Mouse (Mus musculus): Measurements from ENCODE around the gene C2cd2l. TPM values are rescaled to one million over a fixed set of nuclear protein-coding genes. Genes with fewer than 3 reads are reported as not detected.

The C2cd2l gene
- total and polyA plus RNA-seq, 2 experiments from 2014 or later, result 22.6 to 57.1 TPM

GRCm38 (mm10) chr9:44314257-44314547, 5.9 kb downstream of the C2cd2l start:
- DNase-seq (ENCODE audit: low spot score) (no peak), ATAC-seq (ENCODE audit: low FRiP score) (no peak)
- Histone ChIP-seq H3K4me2 (ENCODE audit: low read depth, low read length, poor library complexity, severe bottlenecking) (no peak overlapping the region), H3K27ac (ENCODE audit: low read depth, low read length) (no peak overlapping the region), H3K9me3 (ENCODE audit: low read length) (no peaks in the 10 kb centered on the region), H3K36me3 (ENCODE audit: insufficient read depth, low read length) (peaks cover 46% of the 10 kb centered on the region), H3K4me1 (ENCODE audit: insufficient read depth, low read length) (peaks cover 17% of the 10 kb centered on the region; the same call in 1 of the 2 replicates), H3K27me3 (ENCODE audit: insufficient read depth, low read length) (no peaks in the 10 kb centered on the region), H3K4me3 (ENCODE audit: low read depth, low read length) (no peak overlapping the region), H3K9ac (replicated peaks; ENCODE audit: low read length, poor library complexity, severe bottlenecking) (no peak overlapping the region)
- no peak for TF ChIP-seq CTCF (IDR thresholded peaks at IDR 0.05)
- 55% methylated on average over 4 of the region's 4 CpGs for WGBS

- Histone ChIP-seq H3K27me3 (ENCODE audit: insufficient read depth, low read length) (no peaks in the 10 kb centered on the region), H3K27ac (ENCODE audit: low read depth, low read length) (no peak overlapping the region), H3K4me2 (ENCODE audit: low read depth, low read length, poor library complexity, severe bottlenecking) (no peak overlapping the region), H3K36me3 (ENCODE audit: insufficient read depth, low read length) (peaks cover 46% of the 10 kb centered on the region), H3K9ac (replicated peaks; ENCODE audit: low read length, poor library complexity, severe bottlenecking) (no peak overlapping the region; the same call in 1 of the 2 replicates), H3K4me1 (ENCODE audit: insufficient read depth, low read length) (peaks cover 13% of the 10 kb centered on the region; the same call in 1 of the 2 replicates), H3K4me3 (ENCODE audit: low read depth, low read length) (no peak overlapping the region), H3K9me3 (ENCODE audit: low read length) (no peaks in the 10 kb centered on the region)
- WGBS, result 68% methylated on average over 19 of the region's 19 CpGs
- peak; percentile 47 for DNase-seq (ENCODE audit: low spot score)
- TF ChIP-seq CTCF (IDR thresholded peaks at IDR 0.05), result no peak
- ATAC-seq (ENCODE audit: low FRiP score), result no peak
Measured at GRCm38 (mm10) chr9:44313476-44314256, 6.4 kb downstream of the C2cd2l start.

GRCm38 (mm10) chr9:44311136-44312134, 8.7 kb downstream of the C2cd2l start:
- Histone ChIP-seq H3K4me1 (ENCODE audit: insufficient read depth, low read length) (no peaks in the 10 kb centered on the region), H3K4me2 (ENCODE audit: low read depth, low read length, poor library complexity, severe bottlenecking) (no peak overlapping the region), H3K27ac (ENCODE audit: low read depth, low read length) (no peak overlapping the region), H3K27me3 (ENCODE audit: insufficient read depth, low read length) (no peaks in the 10 kb centered on the region), H3K9ac (replicated peaks; ENCODE audit: low read length, poor library complexity, severe bottlenecking) (no peak overlapping the region), H3K4me3 (ENCODE audit: low read depth, low read length) (no peak overlapping the region), H3K36me3 (ENCODE audit: insufficient read depth, low read length) (peaks cover 44% of the 10 kb centered on the region), H3K9me3 (ENCODE audit: low read length) (no peaks in the 10 kb centered on the region)
- 0 out of 2 replicates have a peak, but pooled peaks have one; percentile 7 for TF ChIP-seq CTCF (IDR thresholded peaks at IDR 0.05)
- DNase-seq (ENCODE audit: low spot score), result no peak
- ATAC-seq (ENCODE audit: low FRiP score), result no peak
- 13% methylated on average over 27 of the region's 27 CpGs for WGBS

GRCm38 (mm10) chr9:44310750-44311135, 9.3 kb downstream of the C2cd2l start:
- Histone ChIP-seq H3K4me3 (ENCODE audit: low read depth, low read length) (no peak overlapping the region), H3K4me1 (ENCODE audit: insufficient read depth, low read length) (no peaks in the 10 kb centered on the region), H3K27me3 (ENCODE audit: insufficient read depth, low read length) (no peaks in the 10 kb centered on the region), H3K4me2 (ENCODE audit: low read depth, low read length, poor library complexity, severe bottlenecking) (no peak overlapping the region), H3K9ac (replicated peaks; ENCODE audit: low read length, poor library complexity, severe bottlenecking) (no peak overlapping the region), H3K9me3 (ENCODE audit: low read length) (no peaks in the 10 kb centered on the region), H3K36me3 (ENCODE audit: insufficient read depth, low read length) (peaks cover 37% of the 10 kb centered on the region), H3K27ac (ENCODE audit: low read depth, low read length) (no peak overlapping the region)
- TF ChIP-seq CTCF (IDR thresholded peaks at IDR 0.05), result no peak
- 28% methylated on average over 10 of the region's 10 CpGs for WGBS
- no peak for ATAC-seq (ENCODE audit: low FRiP score)
- DNase-seq (ENCODE audit: low spot score), result no peak

- Histone ChIP-seq H3K9ac (replicated peaks; ENCODE audit: low read length, poor library complexity, severe bottlenecking) (no peak overlapping the region), H3K27me3 (ENCODE audit: insufficient read depth, low read length) (no peaks in the 10 kb centered on the region), H3K4me3 (ENCODE audit: low read depth, low read length) (no peak overlapping the region), H3K27ac (ENCODE audit: low read depth, low read length) (no peak overlapping the region), H3K9me3 (ENCODE audit: low read length) (no peaks in the 10 kb centered on the region), H3K4me1 (ENCODE audit: insufficient read depth, low read length) (no peaks in the 10 kb centered on the region), H3K4me2 (ENCODE audit: low read depth, low read length, poor library complexity, severe bottlenecking) (no peak overlapping the region), H3K36me3 (ENCODE audit: insufficient read depth, low read length) (peaks cover 28% of the 10 kb centered on the region)
- WGBS, result 57% methylated on average over 3 of the region's 3 CpGs
- no peak for TF ChIP-seq CTCF (IDR thresholded peaks at IDR 0.05)
- no peak for ATAC-seq (ENCODE audit: low FRiP score)
- no peak for DNase-seq (ENCODE audit: low spot score)
Measured at GRCm38 (mm10) chr9:44309756-44310155, 10.3 kb downstream of the C2cd2l start.

GRCm38 (mm10) chr9:44307248-44307647, 12.8 kb downstream of the C2cd2l start:
- H3K27ac ChIP-seq (ENCODE audit: low read depth, low read length), result no peak overlapping the region
- 90% methylated on average over 2 of the region's 2 CpGs for WGBS
- H3K36me3 ChIP-seq (ENCODE audit: insufficient read depth, low read length), result peaks cover 22% of the 10 kb centered on the region

More at GRCm38 (mm10) chr9:44307248-44307647, 12.8 kb downstream of the C2cd2l start:
- ATAC-seq (ENCODE audit: low FRiP score), result no peak
- TF ChIP-seq CTCF (IDR thresholded peaks at IDR 0.05), result no peak
- no peaks in the 10 kb centered on the region for H3K9me3 ChIP-seq (ENCODE audit: low read length)
- H3K4me2 ChIP-seq (ENCODE audit: low read depth, low read length, poor library complexity, severe bottlenecking), result no peak overlapping the region
- no peak for DNase-seq (ENCODE audit: low spot score)
- no peaks in the 10 kb centered on the region for H3K27me3 ChIP-seq (ENCODE audit: insufficient read depth, low read length)
- no peaks in the 10 kb centered on the region for H3K4me1 ChIP-seq (ENCODE audit: insufficient read depth, low read length)
- no peak overlapping the region for H3K4me3 ChIP-seq (ENCODE audit: low read depth, low read length)
- H3K9ac ChIP-seq (replicated peaks; ENCODE audit: low read length, poor library complexity, severe bottlenecking), result no peak overlapping the region

Measured in midbrain, postnatal 0 days (tissue).